Mouse (Mus musculus) erythroblast, embryonic 14.5 days (primary cell): ENCODE results near the gene Ptprd.

Source experiments
- GATA1 ChIP-seq: IDR thresholded peaks from 2 replicates; pipeline ENCODE4 v1.6.1; 2012; ENCODE audit warnings: low read length, inconsistent platforms, mixed read lengths
- TAL1 ChIP-seq: IDR thresholded peaks from 3 replicates; pipeline ENCODE4 v1.6.1; 2012; ENCODE audit warnings: low read length, inconsistent platforms, mixed read lengths

DNA sequence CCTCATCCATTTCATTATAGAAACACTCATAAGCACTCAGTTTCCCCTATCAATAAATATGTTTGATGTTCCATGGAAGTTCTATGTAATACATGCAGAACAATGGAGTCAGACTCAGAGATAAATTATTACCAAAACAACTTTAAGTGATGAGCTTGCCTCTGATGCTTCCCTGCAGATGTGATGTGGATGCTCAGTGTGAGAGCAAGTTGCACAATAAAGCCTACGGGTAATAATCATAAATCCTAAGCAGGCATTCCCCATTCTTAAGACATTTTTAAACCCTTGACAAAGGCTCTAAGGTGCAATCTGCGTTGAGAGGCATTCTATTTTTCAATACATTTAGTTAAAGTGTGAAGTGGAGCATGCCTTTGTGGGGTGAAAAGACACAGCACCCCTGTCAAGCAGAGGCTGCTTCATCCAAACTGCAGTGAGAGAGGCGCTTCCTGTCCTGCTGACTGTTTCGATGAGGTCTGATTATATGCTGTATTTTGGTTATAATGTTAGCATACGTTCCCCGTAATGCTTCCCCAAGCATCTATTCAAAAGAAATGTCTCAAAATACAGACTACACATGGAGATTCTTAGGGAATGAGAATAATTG, 969.8 kb downstream of the Ptprd start:
- TF ChIP-seq GATA1 (no peak), TAL1 (no peak)
